Mouse (Mus musculus): ENCODE data around the gene Lag3. TPM values are rescaled to one million over a fixed set of nuclear protein-coding genes. Genes with fewer than 3 reads are reported as not detected.

Lag3 gene
- total and polyA plus RNA-seq, 3 experiments: 0.68 TPM; not detected in 2

DNA sequence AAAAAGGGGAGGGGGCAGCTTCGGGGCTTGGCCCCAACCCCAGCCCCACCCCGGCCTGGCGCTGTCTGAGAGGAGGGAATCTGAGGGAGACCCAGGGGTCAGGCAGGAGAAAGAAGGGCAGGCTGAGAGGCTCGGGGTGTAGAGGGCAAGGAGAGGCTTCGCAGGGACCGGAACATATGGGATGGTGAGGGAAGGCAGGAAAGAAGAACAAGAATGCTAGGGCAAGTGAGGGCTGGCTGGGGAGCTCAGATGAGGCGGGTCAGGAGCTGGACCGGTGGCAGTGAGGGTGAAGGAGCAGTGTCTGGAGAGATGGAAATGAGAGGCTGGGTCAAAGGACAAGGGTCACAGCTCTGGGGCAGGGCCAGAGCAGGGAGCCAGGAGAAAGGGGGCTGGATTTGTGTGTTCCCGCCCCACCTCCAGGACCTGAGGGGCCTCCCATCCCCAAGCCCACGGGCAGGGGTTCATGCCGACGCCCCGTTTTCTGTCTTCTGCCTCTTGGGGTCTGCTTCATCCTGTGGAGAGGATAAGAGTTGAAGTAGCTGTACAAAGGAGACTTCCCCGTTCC, 2.3 kb upstream of the Lag3 start:
- Histone ChIP-seq H3K9me3 (replicated peaks) (no peaks in the 10 kb centered on the region), H3K4me1 (ENCODE audit: insufficient read depth, low read depth, low read length) (peaks cover 38% of the 10 kb centered on the region), H3K27me3 (ENCODE audit: insufficient read depth, low read length) (peaks cover 91% of the 10 kb centered on the region), H3K36me3 (replicated peaks) (no peaks in the 10 kb centered on the region), H3K4me3 (ENCODE audit: low read depth, low read length) (no peak overlapping the region)
- TF ChIP-seq POLR2AphosphoS5 (IDR thresholded peaks at IDR 0.05; ENCODE audit: insufficient replicate concordance, low read depth, low read length) (no peak), TAL1 (conservative IDR thresholded peaks at IDR 0.05; ENCODE audit: low read depth, low read length) (no peak), CTCF (IDR thresholded peaks at IDR 0.05; ENCODE audit: low read depth, low read length) (no peak)
- no peak for DNase-seq (ENCODE audit: low spot score)
- ATAC-seq (ENCODE audit: extremely low read depth, insufficient number of reproducible peaks, low FRiP score, poor library complexity, severe bottlenecking): no peak

- Histone ChIP-seq H3K27me3 (ENCODE audit: insufficient read depth, low read length) (peaks cover 91% of the 10 kb centered on the region), H3K9me3 (replicated peaks) (no peaks in the 10 kb centered on the region), H3K36me3 (replicated peaks) (no peaks in the 10 kb centered on the region), H3K4me3 (ENCODE audit: low read depth, low read length) (no peak overlapping the region), H3K4me1 (ENCODE audit: insufficient read depth, low read depth, low read length) (peaks cover 35% of the 10 kb centered on the region)
- DNase-seq (ENCODE audit: low spot score) (no peak), ATAC-seq (ENCODE audit: extremely low read depth, insufficient number of reproducible peaks, low FRiP score, poor library complexity, severe bottlenecking) (no peak)
- TF ChIP-seq TAL1 (conservative IDR thresholded peaks at IDR 0.05; ENCODE audit: low read depth, low read length) (no peak), GATA1 (IDR thresholded peaks at IDR 0.05; ENCODE audit: borderline replicate concordance, low read length) (no peak), GATA2 (IDR thresholded peaks at IDR 0.05; ENCODE audit: borderline replicate concordance, low read depth, low read length) (no peak), POLR2AphosphoS5 (IDR thresholded peaks at IDR 0.05; ENCODE audit: insufficient replicate concordance, low read depth, low read length) (no peak), CTCF (IDR thresholded peaks at IDR 0.05; ENCODE audit: low read depth, low read length) (no peak)
These were observed 1.7 kb upstream of the Lag3 start for GRCm38 (mm10) chr6:124913214-124913613.

DNA sequence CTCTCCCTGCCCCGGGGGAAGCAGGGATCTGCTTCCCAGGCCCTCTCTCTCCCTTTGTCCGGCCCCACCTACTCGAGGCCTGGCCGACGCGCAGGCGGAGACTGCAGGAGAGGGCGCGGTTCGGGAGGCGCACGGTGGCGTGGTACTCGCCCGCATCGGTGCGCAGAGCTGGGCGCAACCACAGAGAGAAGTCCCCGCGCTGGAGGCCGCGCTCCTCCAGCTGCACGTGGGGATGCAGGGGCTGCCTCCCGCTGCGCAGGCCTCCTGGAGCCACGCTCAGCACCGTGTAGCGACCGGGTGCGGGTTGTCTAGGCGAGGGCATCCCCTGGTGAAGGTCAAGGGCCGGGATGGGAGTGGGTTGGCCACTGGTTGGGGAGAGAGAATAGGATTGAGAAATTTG, 1.5 kb downstream of the Lag3 start:
- TF ChIP-seq POLR2AphosphoS5 (IDR thresholded peaks at IDR 0.05; ENCODE audit: insufficient replicate concordance, low read depth, low read length): no peak
- TF ChIP-seq GATA2 (IDR thresholded peaks at IDR 0.05; ENCODE audit: borderline replicate concordance, low read depth, low read length): no peak
- TF ChIP-seq CTCF (IDR thresholded peaks at IDR 0.05; ENCODE audit: low read depth, low read length): no peak
- no peak for TF ChIP-seq GATA1 (IDR thresholded peaks at IDR 0.05; ENCODE audit: borderline replicate concordance, low read length)
- no peak for TF ChIP-seq TAL1 (conservative IDR thresholded peaks at IDR 0.05; ENCODE audit: low read depth, low read length)
- Histone ChIP-seq H3K4me3 (ENCODE audit: low read depth, low read length) (no peak overlapping the region), H3K4me1 (ENCODE audit: insufficient read depth, low read depth, low read length) (peaks cover 11% of the 10 kb centered on the region), H3K27me3 (ENCODE audit: insufficient read depth, low read length) (peaks cover 84% of the 10 kb centered on the region), H3K36me3 (replicated peaks) (no peaks in the 10 kb centered on the region), H3K9me3 (replicated peaks) (no peaks in the 10 kb centered on the region)
- no peak for DNase-seq (ENCODE audit: low spot score)
- ATAC-seq (ENCODE audit: extremely low read depth, insufficient number of reproducible peaks, low FRiP score, poor library complexity, severe bottlenecking): no peak

- Histone ChIP-seq H3K36me3 (replicated peaks) (no peaks in the 10 kb centered on the region), H3K9me3 (replicated peaks) (no peaks in the 10 kb centered on the region), H3K27me3 (ENCODE audit: insufficient read depth, low read length) (peaks cover 61% of the 10 kb centered on the region), H3K4me1 (ENCODE audit: insufficient read depth, low read depth, low read length) (peaks cover 17% of the 10 kb centered on the region), H3K4me3 (ENCODE audit: low read depth, low read length) (no peak overlapping the region)
- DNase-seq (ENCODE audit: low spot score): no peak
- no peak for ATAC-seq (ENCODE audit: extremely low read depth, insufficient number of reproducible peaks, low FRiP score, poor library complexity, severe bottlenecking)
- TF ChIP-seq TAL1 (conservative IDR thresholded peaks at IDR 0.05; ENCODE audit: low read depth, low read length) (no peak), CTCF (IDR thresholded peaks at IDR 0.05; ENCODE audit: low read depth, low read length) (no peak), GATA1 (IDR thresholded peaks at IDR 0.05; ENCODE audit: borderline replicate concordance, low read length) (no peak), GATA2 (IDR thresholded peaks at IDR 0.05; ENCODE audit: borderline replicate concordance, low read depth, low read length) (no peak), POLR2AphosphoS5 (IDR thresholded peaks at IDR 0.05; ENCODE audit: insufficient replicate concordance, low read depth, low read length) (no peak)
These were observed 3.7 kb downstream of the Lag3 start for GRCm38 (mm10) chr6:124907767-124908166.

- H3K4me3 ChIP-seq (ENCODE audit: low read depth, low read length): no peak overlapping the region
- no peak for ATAC-seq (ENCODE audit: extremely low read depth, insufficient number of reproducible peaks, low FRiP score, poor library complexity, severe bottlenecking)
- TF ChIP-seq GATA1 (IDR thresholded peaks at IDR 0.05; ENCODE audit: borderline replicate concordance, low read length) (no peak), POLR2AphosphoS5 (IDR thresholded peaks at IDR 0.05; ENCODE audit: insufficient replicate concordance, low read depth, low read length) (no peak), GATA2 (IDR thresholded peaks at IDR 0.05; ENCODE audit: borderline replicate concordance, low read depth, low read length) (no peak), CTCF (IDR thresholded peaks at IDR 0.05; ENCODE audit: low read depth, low read length) (no peak), TAL1 (conservative IDR thresholded peaks at IDR 0.05; ENCODE audit: low read depth, low read length) (no peak)
- DNase-seq (ENCODE audit: low spot score): no peak
- H3K27me3 ChIP-seq (ENCODE audit: insufficient read depth, low read length): peaks cover 52% of the 10 kb centered on the region
- peaks cover 14% of the 10 kb centered on the region for H3K4me1 ChIP-seq (ENCODE audit: insufficient read depth, low read depth, low read length)
- H3K36me3 ChIP-seq (replicated peaks): no peaks in the 10 kb centered on the region
- H3K9me3 ChIP-seq (replicated peaks): no peaks in the 10 kb centered on the region
These were observed 6.3 kb downstream of the Lag3 start for GRCm38 (mm10) chr6:124904991-124905860.

GRCm38 (mm10) chr6:124904161-124904981, 7.1 kb downstream of the Lag3 start:
- ATAC-seq (ENCODE audit: extremely low read depth, insufficient number of reproducible peaks, low FRiP score, poor library complexity, severe bottlenecking) (peak; percentile 51), DNase-seq (ENCODE audit: low spot score) (peak; percentile 84)
- Histone ChIP-seq H3K9me3 (replicated peaks) (no peaks in the 10 kb centered on the region), H3K36me3 (replicated peaks) (no peaks in the 10 kb centered on the region), H3K4me3 (ENCODE audit: low read depth, low read length) (peak overlapping the region; percentile 72), H3K4me1 (ENCODE audit: insufficient read depth, low read depth, low read length) (peaks cover 11% of the 10 kb centered on the region), H3K27me3 (ENCODE audit: insufficient read depth, low read length) (peaks cover 50% of the 10 kb centered on the region)
- TF ChIP-seq GATA2 (IDR thresholded peaks at IDR 0.05; ENCODE audit: borderline replicate concordance, low read depth, low read length) (no peak), GATA1 (IDR thresholded peaks at IDR 0.05; ENCODE audit: borderline replicate concordance, low read length) (no peak), CTCF (IDR thresholded peaks at IDR 0.05; ENCODE audit: low read depth, low read length) (peak; percentile 27; the same call in 1 of the 2 replicates)
